In genomic region chr11:61855539-61855938, GRCm38 (mm10) we compare ENCODE assay signal across 8 mouse cellular contexts. TPM values are rescaled to one million over a fixed set of nuclear protein-coding genes. Genes with fewer than 3 reads are reported as not detected.
DNase-seq lines count a peak whose midpoint lies in the region; ATAC-seq and TF ChIP-seq lines count a peak whose summit lies in the region.

No protein-coding gene starts in this region.

- no peak for TF ChIP-seq POLR2A in ES-Bruce4 (IDR thresholded peaks at IDR 0.05; ENCODE audit: insufficient read depth, low read length)

- peak overlapping the region in 1 of 2 experiments; percentile 91; a peak in 1 of 4 replicates for H3K27ac ChIP-seq in heart, embryonic 14.5 days (replicated peaks in 1 of 2; ENCODE audit: control insufficient read depth in 1 of 2, insufficient read depth in 1 of 2, low read depth in 2 of 2, low read length in 2 of 2)
- H3K27ac ChIP-seq in ES-Bruce4 (ENCODE audit: insufficient read depth, low read length) = no peak overlapping the region
- H3K27ac ChIP-seq in heart, postnatal 0 days (ENCODE audit: low read depth) = peak overlapping the region; percentile 90; the same call in 1 of the 2 replicates
- peak overlapping the region; percentile 91 for H3K27ac ChIP-seq in midbrain, embryonic 12.5 days (replicated peaks)

- DNase-seq in heart, postnatal 25 days (ENCODE audit: low spot score) = no peak
- no peak for DNase-seq in heart, postnatal 0 days (ENCODE audit: low spot score)
- DNase-seq in layer of hippocampus, postnatal 25 days (ENCODE audit: extremely low spot score in 1 of 2, low spot score in 1 of 2) = no peak
- DNase-seq in left cerebral cortex, postnatal 4 days = no peak
- DNase-seq in right cerebral cortex, adult 18-20 months = no peak

- peaks cover 0 to 6% of the 10 kb centered on the region in 2 experiments; a peak in 2 of 4 replicates for H3K4me1 ChIP-seq in heart, embryonic 14.5 days (ENCODE audit: control insufficient read depth in 2 of 2, insufficient read depth in 2 of 2, low read length in 2 of 2)
- no peaks in the 10 kb centered on the region for H3K4me1 ChIP-seq in ES-Bruce4 (ENCODE audit: control insufficient read depth, insufficient read depth, low read length)
- peaks cover 5% of the 10 kb centered on the region; the same call in 1 of the 2 replicates for H3K4me1 ChIP-seq in heart, postnatal 0 days (ENCODE audit: control insufficient read depth, insufficient read depth)
- peaks cover 5% of the 10 kb centered on the region; the same call in 1 of the 2 replicates for H3K4me1 ChIP-seq in midbrain, embryonic 12.5 days

- WGBS in heart, embryonic 14.5 days = 41% methylated on average over 6 of the region's 6 CpGs
- 41% methylated on average over 6 of the region's 6 CpGs for WGBS in heart, postnatal 0 days
- 50% methylated on average over 6 of the region's 6 CpGs for WGBS in midbrain, embryonic 12.5 days

- intact Hi-C loops in heart, postnatal 25 days (cut with DNase I) = no loop called here
- intact Hi-C loops in left cerebral cortex, postnatal 4 days (cut with DNase I) = no loop called here

- no peaks in the 10 kb centered on the region for H3K27me3 ChIP-seq in heart, embryonic 14.5 days (ENCODE audit: control insufficient read depth, insufficient read depth, low read length)
- H3K27me3 ChIP-seq in ES-Bruce4 (ENCODE audit: control insufficient read depth, insufficient read depth, low read length, poor library complexity, severe bottlenecking) = peaks cover 1% of the 10 kb centered on the region
- H3K27me3 ChIP-seq in heart, postnatal 0 days (ENCODE audit: control insufficient read depth, insufficient read depth, low read length) = no peaks in the 10 kb centered on the region
- H3K27me3 ChIP-seq in midbrain, embryonic 12.5 days = no peaks in the 10 kb centered on the region

- TF ChIP-seq EP300 in ES-Bruce4 (IDR thresholded peaks at IDR 0.05; ENCODE audit: insufficient read depth, low read depth, low read length) = no peak
- no peak for TF ChIP-seq EP300 in heart, postnatal 0 days (IDR thresholded peaks at IDR 0.05; ENCODE audit: low read depth)

- peak overlapping the region; percentile 87 for H3K4me2 ChIP-seq in heart, embryonic 14.5 days (ENCODE audit: low read length)
- peak overlapping the region; percentile 88 for H3K4me2 ChIP-seq in heart, postnatal 0 days (ENCODE audit: low read depth, low read length)
- H3K4me2 ChIP-seq in midbrain, embryonic 12.5 days (replicated peaks) = peak overlapping the region; percentile 71

- H3K4me3 ChIP-seq in heart, embryonic 14.5 days (ENCODE audit: control insufficient read depth in 1 of 2, insufficient read depth in 1 of 2, low read depth in 1 of 2, low read length in 2 of 2) = peak overlapping the region; percentile 76 to 97
- H3K4me3 ChIP-seq in ES-Bruce4 (ENCODE audit: low read depth, low read length) = peak overlapping the region; percentile 77
- peak overlapping the region; percentile 76 for H3K4me3 ChIP-seq in heart, postnatal 0 days (ENCODE audit: low read depth, low read length)
- peak overlapping the region; percentile 78 for H3K4me3 ChIP-seq in midbrain, embryonic 12.5 days

- H3K9ac ChIP-seq in heart, embryonic 14.5 days (ENCODE audit: low read length) = peak overlapping the region; percentile 96
- peak overlapping the region; percentile 73 for H3K9ac ChIP-seq in ES-Bruce4 (ENCODE audit: low read depth, poor library complexity, severe bottlenecking)
- H3K9ac ChIP-seq in heart, postnatal 0 days (replicated peaks; ENCODE audit: low read depth, low read length) = peak overlapping the region; percentile 94
- peak overlapping the region; percentile 95 for H3K9ac ChIP-seq in midbrain, embryonic 12.5 days (replicated peaks)

- no peak for TF ChIP-seq CTCF in ES-Bruce4 (IDR thresholded peaks at IDR 0.05; ENCODE audit: low read depth, low read length)
- no peak for TF ChIP-seq CTCF in heart, postnatal 0 days (IDR thresholded peaks at IDR 0.05; ENCODE audit: low read depth)

- peaks cover 13% of the 10 kb centered on the region for H3K36me3 ChIP-seq in heart, embryonic 14.5 days (ENCODE audit: control insufficient read depth, insufficient read depth, low read length)
- H3K36me3 ChIP-seq in ES-Bruce4 (ENCODE audit: control insufficient read depth, insufficient read depth, low read length, poor library complexity, severe bottlenecking) = no peaks in the 10 kb centered on the region
- H3K36me3 ChIP-seq in heart, postnatal 0 days (replicated peaks; ENCODE audit: control insufficient read depth, insufficient read depth, low read length) = peaks cover 7% of the 10 kb centered on the region
- H3K36me3 ChIP-seq in midbrain, embryonic 12.5 days = peaks cover 2% of the 10 kb centered on the region; the same call in 1 of the 2 replicates

- no peaks in the 10 kb centered on the region for H3K9me3 ChIP-seq in heart, embryonic 14.5 days (ENCODE audit: control insufficient read depth, low read length)
- H3K9me3 ChIP-seq in ES-Bruce4 (replicated peaks; ENCODE audit: control insufficient read depth, insufficient read depth, low read length, poor library complexity, severe bottlenecking) = no peaks in the 10 kb centered on the region
- no peaks in the 10 kb centered on the region for H3K9me3 ChIP-seq in heart, postnatal 0 days (replicated peaks; ENCODE audit: control insufficient read depth, low read length)
- no peaks in the 10 kb centered on the region for H3K9me3 ChIP-seq in midbrain, embryonic 12.5 days

- no peak for ATAC-seq in heart, embryonic 14.5 days (ENCODE audit: insufficient number of reproducible peaks, insufficient read depth, low FRiP score, low read depth)
- ATAC-seq in heart, postnatal 0 days (ENCODE audit: insufficient read depth, low read depth) = no peak
- ATAC-seq in midbrain, embryonic 12.5 days (ENCODE audit: low FRiP score, low read depth) = no peak

RNA-seq across cellular contexts. Expression of gene Ulk2, which starts 0.7 kb away (rescaled TPM):
- polyA plus RNA-seq in heart, embryonic 14.5 days (2014; fragmentation: Nextera tagmentation; extraction: Ambion mirVana) = 18.5 and 18.9 TPM in 2 replicates
- total RNA-seq in heart, postnatal 25 days (2021) = 10 to 100 TPM; 46.3 to 51.6 TPM
- polyA plus RNA-seq in ES-Bruce4 (2011; ENCODE audit: insufficient read depth, insufficient read length, low read depth, missing spikeins) = 8.2 and 10.8 TPM in 2 replicates
- total RNA-seq in heart, postnatal 0 days (2014; rRNA removed; ENCODE audit: low replicate concordance) = 33.8 and 41.0 TPM in 2 replicates
- polyA plus RNA-seq in heart, postnatal 0 days (2015; fragmentation: Nextera tagmentation; extraction: Ambion mirVana) = 8.6 and 9.2 TPM in 2 replicates
- polyA plus RNA-seq in midbrain, embryonic 12.5 days (2016; fragmentation: Nextera tagmentation; extraction: Ambion mirVana) = 40.0 and 43.7 TPM in 2 replicates
- 10 to 100 TPM; 74.0 to 79.0 TPM for total RNA-seq in layer of hippocampus, postnatal 25 days (2021)
- 100 to 1,000 TPM; 127 to 137 TPM for total RNA-seq in left cerebral cortex, postnatal 4 days (2021)
